Mouse (Mus musculus) brown adipose tissue, adult 24 weeks (tissue): ENCODE results near the gene Dock1. TPM values are rescaled to one million over a fixed set of nuclear protein-coding genes. Genes with fewer than 3 reads are reported as not detected.

Experiments
- H3K27ac ChIP-seq: fragments of 200-500 bp; replicated peaks from 2 replicates; pipeline ENCODE4 v1.5.1; 2012; ENCODE audit warnings: low read depth, mild to moderate bottlenecking, low read length
- H3K4me1 ChIP-seq: fragments of 200-500 bp; 2 replicates; pipeline ENCODE4 v1.6.1; 2012; ENCODE audit warnings: low read length, mixed read lengths; ENCODE audit not compliant: control insufficient read depth, insufficient read depth, insufficient read length
- H3K4me3 ChIP-seq: fragments of 200-500 bp; 2 replicates; pipeline ENCODE4 v1.5.1; 2012; ENCODE audit warnings: low read depth, mild to moderate bottlenecking, low read length, moderate library complexity; ENCODE audit not compliant: insufficient read depth
- polyA plus RNA-seq: library from polyadenylated mRNA; stranded (reverse); fragments of >200 nt; gene quantifications from 2 replicates; pipeline ENCODE4 v1.2.4, GENCODE M21; 2012; ENCODE audit not compliant: missing spikeins, insufficient read depth, insufficient read length

The Dock1 gene
- polyA plus RNA-seq, 1 experiment, result 18.6 TPM

DNA sequence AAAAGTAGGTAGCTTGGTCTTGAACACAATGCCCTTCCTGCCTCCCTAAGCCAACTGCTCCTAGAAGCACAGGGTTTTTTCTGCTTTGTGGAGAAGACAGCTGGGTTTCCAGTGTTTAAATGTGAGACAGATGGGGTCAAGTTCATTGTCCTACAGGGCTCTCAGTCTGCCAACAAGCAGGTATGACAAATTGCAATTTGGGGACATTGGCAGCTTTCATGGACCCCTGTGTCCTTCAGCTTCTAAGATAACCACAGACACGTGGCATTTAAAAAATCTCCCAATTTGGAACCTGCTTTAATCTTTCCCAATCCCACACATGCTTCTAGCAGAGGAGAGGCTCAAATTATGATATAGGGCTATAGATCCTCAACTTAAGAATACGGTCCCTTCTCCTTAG is 224.2 kb downstream of the Dock1 start:
- no peak overlapping the region for H3K4me3 ChIP-seq
- no peak overlapping the region for H3K27ac ChIP-seq

DNA sequence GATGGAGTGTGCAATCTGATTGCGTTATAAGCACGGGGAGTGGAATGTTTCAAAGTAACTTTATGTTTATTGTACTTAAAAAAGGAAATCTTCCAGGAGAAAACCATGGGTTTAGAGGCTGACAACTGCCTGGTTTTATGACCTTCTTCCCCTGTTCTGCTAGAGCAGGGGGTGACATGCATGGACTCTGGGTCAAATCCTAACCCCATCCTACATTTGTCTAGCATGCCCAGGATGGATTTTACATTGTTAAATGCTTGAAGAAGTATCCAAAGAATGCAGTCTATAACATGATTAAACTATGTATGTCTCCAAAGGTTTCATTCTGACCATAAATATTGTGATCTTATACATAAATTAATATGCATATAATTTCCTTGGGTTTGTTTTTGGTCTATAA is 229.0 kb downstream of the Dock1 start:
- no peak overlapping the region for H3K4me3 ChIP-seq
- H3K4me1 ChIP-seq, result peaks cover 10% of the 10 kb centered on the region
- H3K27ac ChIP-seq, result no peak overlapping the region

More for the DNA sequence above, 224.2 kb downstream of the Dock1 start:
- peaks cover 17% of the 10 kb centered on the region for H3K4me1 ChIP-seq

DNA sequence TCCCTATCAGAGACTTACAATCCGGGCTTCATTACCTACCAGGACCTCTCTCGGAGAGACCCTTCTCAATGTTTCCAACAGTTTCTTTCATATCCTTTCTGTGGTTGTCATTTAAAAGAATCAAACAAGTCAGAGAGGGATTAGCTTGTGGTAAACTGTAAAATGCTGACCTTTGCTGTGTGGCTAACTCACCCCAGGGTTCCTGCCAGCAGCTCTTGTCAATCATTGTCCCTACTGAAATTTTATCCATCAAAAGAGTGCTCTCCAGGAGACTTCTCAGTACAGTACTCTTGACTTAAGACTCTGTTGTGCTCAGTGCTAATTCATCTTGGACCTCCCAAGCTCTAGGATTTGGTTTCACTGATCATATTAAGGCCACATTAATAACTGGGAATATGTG is 231.5 kb downstream of the Dock1 start:
- Histone ChIP-seq H3K27ac (no peak overlapping the region), H3K4me3 (no peak overlapping the region), H3K4me1 (peaks cover 4% of the 10 kb centered on the region; the same call in 1 of the 2 replicates)

DNA sequence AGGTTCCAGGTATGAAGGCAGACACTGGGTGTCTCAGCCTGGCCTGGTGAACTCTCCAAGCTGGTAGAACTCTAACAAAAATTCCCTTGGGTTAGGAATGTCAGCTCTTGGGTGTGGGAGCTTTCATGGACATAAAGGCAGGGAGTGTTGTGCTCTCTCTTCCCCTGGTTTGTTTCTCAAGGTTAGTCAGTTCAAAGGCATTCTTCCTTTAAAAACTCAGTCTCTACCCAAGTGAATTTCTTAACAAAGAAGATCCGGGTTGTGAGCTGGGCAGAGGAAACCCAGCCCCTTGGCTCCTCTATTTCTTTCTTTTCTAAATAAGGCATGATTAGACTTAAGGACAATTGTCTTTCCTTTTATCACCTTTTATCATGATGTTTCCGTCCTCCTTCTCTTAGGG is 261.4 kb downstream of the Dock1 start:
- no peak overlapping the region for H3K27ac ChIP-seq
- H3K4me1 ChIP-seq, result peaks cover 8% of the 10 kb centered on the region
- no peak overlapping the region for H3K4me3 ChIP-seq

DNA sequence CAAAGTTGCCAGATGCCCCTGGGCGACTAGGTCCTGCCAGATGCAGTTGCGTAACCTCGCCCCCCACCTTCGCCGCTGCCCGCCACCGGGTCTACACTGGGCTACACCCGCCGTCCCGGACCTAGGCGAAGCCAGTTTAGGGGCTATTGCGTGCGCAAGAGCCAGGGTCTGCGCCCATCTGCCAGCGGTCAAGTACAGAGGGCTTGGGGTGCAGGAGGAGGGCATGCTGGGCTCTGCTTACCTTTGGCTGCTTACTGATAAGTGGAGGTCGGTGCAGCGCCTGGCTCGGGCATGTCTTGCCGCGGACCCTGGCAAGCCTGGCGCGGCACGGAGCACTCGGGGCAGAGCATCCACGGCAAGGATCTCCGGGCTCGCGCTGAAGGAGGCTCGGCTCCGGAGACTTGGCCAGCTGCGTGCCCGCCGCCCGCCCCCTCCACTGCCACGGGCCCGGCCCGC is 267.0 kb downstream of the Dock1 start:
- Histone ChIP-seq H3K27ac (no peak overlapping the region), H3K4me3 (peak overlapping the region; percentile 26), H3K4me1 (peaks cover 16% of the 10 kb centered on the region)

DNA sequence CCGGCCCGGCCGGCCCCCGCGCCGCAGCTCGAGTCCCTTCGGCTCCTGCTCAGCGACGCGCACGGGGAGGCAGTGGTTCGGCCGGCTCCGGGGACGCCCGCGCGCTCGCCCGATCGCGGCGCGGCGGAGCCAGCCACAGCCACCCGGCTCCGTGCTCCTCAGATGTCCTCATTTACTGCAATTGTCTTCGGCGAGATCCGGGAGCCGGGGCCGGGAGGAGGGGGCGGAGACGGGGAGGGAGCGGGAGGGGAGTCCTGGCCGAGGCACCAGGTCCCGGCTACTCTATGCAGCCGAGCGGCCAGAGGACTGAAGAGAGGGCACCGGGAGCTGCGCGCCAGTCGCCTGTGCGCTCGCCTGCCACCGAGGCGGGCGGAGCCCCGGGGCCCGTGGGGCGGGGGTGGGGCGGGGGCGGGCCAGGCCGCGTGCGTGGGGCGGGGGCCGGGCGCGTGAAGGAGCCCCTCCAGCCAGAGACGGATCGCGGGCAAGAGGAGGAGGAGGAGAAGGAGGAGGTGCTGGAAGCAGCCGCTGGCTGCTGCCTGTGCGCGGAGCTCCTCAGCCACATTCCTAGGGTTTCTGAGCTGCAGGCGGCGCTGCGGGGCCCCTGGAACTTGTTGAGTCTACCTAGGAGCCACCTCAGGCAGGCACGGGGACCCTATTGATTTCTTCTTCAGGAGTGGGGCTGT is 267.6 kb downstream of the Dock1 start, which contains the start of gene Fam196a:
Gene Fam196a (minus strand): TSS at position 504 of the 683 bp plus-strand sequence.
- H3K27ac ChIP-seq, result no peak within 1 kb of the TSS
- peak within 1 kb of the TSS; percentile 26 for H3K4me3 ChIP-seq
- peaks cover 21% of the 10 kb centered on the region for H3K4me1 ChIP-seq

DNA sequence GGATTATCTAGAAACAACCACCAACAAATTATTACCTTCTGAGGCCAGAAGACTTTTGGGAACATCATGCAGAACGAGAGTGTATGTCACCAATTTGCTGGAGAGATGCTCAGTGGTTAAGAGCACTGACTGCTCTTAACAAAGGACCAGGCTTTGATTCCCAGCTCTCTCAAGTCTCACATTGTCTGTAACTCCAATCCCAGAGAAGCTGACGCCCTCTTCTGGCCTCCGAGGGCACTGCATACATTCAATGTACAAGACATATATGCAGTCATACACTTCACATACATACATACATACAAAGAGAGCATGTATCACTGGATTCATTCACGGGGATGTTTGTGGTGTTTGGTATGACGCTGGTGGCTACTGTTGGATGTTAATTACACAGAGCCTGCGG is 271.4 kb downstream of the Dock1 start:
- no peak overlapping the region for H3K4me3 ChIP-seq
- peaks cover 22% of the 10 kb centered on the region for H3K4me1 ChIP-seq
- H3K27ac ChIP-seq, result no peak overlapping the region

DNA sequence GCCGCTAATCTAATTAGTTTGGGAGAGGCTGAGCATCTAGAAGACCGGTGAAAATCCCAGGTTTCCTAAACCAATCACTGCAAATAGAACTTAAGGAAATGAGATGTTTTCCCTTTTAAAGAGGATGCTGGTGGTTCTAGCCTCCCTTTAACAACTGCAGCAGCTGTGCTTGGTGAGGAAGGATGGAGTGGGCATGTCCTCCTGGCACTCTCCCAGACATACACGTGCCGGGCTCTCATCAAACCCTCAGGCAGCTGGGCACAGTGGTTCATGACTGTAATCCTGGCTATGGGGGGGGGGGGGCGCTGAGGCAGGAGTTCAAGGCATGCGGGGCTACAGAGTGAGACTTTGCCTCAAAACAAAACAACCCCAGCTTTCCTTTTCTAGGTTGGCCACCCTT is 272.6 kb downstream of the Dock1 start:
- peaks cover 16% of the 10 kb centered on the region for H3K4me1 ChIP-seq
- H3K4me3 ChIP-seq, result no peak overlapping the region
- H3K27ac ChIP-seq, result peak overlapping the region; percentile 17; the same call in 1 of the 2 replicates

DNA sequence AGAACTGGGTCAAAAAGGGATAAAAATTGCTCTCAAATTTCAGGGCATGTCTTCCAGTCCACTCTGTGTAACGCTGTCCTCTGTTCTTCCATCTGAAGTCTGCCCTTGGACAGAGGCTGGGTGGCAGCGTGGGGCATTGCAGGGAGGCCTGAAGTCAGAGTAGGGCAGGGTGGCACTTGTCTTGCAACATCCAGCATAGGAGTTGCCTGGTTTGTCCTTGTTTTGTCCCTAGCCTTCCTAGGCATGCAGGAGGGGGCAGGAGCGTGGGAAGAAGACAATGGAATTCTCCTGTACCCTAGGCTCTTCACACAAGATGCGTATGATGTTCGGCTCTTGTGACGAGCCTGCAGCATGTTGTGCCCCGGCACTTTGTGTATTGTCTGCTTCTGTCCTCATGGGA is 273.2 kb downstream of the Dock1 start:
- Histone ChIP-seq H3K4me1 (peaks cover 16% of the 10 kb centered on the region), H3K4me3 (no peak overlapping the region), H3K27ac (peak overlapping the region; percentile 75)

DNA sequence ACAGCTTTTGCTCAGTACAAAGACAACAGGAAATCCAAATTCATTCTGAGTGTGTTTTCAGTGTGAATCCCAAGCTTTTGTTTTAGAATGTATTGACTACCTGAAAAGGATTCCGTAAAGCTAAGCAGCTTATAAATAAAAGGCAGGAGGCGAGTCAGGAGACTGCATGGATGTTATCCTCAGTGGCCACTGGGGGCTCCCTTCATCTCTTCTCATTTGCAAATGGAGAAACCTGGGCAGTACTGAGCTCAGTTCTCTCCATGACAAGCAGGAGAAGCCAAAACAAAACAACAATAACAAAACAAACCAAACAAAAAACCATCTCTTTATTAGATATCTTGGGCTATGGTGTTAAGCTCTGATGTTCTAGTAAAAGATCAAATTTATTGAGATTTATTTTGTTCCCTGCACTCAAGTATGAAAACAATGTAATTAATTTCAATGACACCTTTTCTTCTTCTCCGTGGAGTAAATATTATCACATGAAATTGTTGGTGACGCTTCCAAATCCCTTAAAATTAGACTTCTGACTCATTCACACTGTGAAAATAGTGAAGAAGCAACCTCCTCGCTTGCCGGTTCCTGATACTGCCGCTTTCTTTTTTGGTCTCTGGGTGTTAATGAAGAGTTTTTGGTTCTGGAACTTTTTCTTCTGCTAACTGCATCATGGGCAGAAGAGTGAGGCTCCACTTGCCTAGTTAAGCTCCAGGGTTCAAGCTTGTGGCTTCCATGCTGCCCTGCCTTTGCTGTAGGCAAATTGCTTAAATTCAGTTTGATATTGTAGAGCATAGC is 275.7 kb downstream of the Dock1 start:
- Histone ChIP-seq H3K4me1 (peaks cover 16% of the 10 kb centered on the region), H3K27ac (no peak overlapping the region), H3K4me3 (no peak overlapping the region)

DNA sequence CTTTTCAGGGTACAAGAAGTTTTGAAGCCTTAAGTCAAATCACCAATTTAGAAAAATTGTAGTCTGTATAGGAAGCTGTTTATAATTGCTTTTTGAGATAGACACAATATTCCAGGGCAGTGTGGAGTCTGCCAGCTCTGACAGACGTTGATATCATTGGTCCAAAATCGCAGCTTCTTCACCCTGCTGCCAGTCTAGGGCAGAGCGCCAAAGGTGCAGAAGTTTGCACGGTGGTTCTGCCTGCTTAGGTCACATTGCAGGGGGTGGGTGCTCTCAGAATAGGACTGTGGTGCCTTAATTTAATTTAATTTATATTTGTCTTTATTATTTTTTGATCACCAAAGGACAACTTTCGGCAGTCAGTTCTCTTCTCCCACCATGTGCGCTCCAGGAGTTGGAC is 288.6 kb downstream of the Dock1 start:
- no peak overlapping the region for H3K27ac ChIP-seq
- H3K4me3 ChIP-seq, result no peak overlapping the region
- no peaks in the 10 kb centered on the region for H3K4me1 ChIP-seq

DNA sequence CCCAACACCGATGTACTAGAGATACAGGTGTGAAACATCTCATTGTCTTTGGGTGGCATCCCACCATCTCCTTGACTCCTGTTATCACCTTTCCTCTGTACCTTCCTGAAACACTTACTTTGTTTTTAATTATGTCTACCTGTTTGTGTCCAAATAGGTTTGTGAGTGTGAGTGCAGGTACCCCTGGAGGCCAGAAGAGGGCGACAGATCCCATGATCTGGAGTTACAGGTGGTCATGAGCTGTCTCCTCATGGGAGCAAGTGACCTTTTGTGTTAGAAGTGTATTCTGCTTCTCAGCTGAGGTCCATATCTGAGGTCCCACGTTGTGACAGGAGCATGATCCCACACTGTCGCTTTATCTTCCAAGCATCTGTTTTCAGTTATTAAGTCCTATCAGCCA is 290.4 kb downstream of the Dock1 start:
- Histone ChIP-seq H3K27ac (no peak overlapping the region), H3K4me1 (no peaks in the 10 kb centered on the region), H3K4me3 (no peak overlapping the region)

DNA sequence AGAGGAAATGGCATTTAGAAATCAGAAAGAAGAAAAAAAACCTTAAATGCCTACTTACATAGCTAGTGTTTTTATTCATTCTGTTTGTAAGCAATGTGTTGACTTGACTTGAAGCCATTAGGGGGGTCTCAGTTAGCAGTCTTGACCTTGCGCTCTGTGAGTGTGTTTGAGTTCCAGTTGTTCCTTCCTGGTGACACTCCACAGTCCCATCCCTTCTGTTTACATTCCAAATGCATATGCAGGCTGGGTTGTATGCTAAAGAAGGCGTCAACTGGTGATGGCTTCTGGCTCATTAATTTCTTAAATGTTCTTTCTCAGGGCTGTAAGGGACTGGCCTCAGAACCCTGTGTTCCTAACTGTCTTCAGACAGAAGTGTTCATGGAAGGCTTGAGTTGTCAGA is 291.2 kb downstream of the Dock1 start:
- Histone ChIP-seq H3K4me3 (no peak overlapping the region), H3K27ac (no peak overlapping the region), H3K4me1 (no peaks in the 10 kb centered on the region)

DNA sequence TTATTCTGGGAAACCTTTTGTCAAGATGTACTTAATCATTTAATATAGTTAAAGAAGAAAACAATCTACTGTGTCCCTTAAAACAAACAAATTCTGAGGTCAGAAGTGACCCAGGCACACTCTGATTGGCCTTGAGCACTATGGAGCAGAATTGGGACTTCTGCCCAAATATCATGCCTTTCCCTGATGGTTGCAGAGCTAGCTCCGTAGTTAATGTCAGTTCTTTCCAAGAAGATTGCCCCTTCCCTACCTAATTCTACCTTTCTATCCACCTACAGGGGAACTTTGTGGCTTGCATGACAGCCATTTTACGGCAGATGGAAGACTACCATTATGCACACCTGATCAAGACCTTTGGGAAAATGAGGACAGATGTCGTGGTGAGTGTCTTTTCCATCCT is 319.8 kb downstream of the Dock1 start:
- H3K4me3 ChIP-seq, result no peak overlapping the region
- H3K27ac ChIP-seq, result no peak overlapping the region
- no peaks in the 10 kb centered on the region for H3K4me1 ChIP-seq

DNA sequence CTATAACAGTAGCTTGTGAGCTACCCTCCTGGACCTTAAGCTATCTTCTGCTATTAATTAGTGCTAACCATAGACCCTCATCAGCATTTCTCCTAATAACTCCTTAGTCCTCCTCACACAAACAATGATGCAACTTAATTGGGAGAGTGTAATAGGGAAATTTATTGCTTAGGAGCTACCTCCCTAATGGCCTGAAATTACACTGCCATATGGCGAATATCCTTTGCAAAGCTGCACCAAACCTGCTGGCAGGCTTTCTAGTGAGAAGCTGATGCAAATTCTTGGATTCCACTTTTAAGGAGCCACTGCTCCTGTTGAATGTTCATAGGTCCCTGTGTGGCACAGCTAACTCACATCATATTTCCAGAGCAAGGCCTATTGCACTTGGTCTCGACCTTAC is 320.5 kb downstream of the Dock1 start:
- Histone ChIP-seq H3K4me3 (no peak overlapping the region), H3K27ac (no peak overlapping the region), H3K4me1 (no peaks in the 10 kb centered on the region)

DNA sequence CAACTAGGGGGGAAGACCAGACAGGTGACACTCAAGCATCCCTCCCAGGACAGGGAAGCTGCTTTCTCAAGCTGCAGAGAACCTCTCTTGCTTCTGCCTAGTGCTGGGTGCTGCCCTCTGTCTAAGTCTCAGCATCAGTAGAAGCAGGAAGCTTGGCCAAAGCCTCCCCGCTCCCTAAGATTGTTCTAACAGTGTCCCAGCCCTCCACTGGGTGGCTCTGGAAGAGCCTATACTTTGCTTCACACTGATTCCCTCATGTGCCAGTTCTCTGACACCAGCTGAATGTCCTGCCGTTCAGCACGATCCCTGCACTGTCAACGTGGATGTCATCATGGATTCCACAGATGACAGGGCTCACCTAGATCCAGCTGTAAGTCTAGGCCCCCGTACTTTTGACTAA is 324.5 kb downstream of the Dock1 start:
- H3K4me3 ChIP-seq, result no peak overlapping the region
- H3K27ac ChIP-seq, result no peak overlapping the region
- H3K4me1 ChIP-seq, result no peaks in the 10 kb centered on the region
